In the genomic region with DNA sequence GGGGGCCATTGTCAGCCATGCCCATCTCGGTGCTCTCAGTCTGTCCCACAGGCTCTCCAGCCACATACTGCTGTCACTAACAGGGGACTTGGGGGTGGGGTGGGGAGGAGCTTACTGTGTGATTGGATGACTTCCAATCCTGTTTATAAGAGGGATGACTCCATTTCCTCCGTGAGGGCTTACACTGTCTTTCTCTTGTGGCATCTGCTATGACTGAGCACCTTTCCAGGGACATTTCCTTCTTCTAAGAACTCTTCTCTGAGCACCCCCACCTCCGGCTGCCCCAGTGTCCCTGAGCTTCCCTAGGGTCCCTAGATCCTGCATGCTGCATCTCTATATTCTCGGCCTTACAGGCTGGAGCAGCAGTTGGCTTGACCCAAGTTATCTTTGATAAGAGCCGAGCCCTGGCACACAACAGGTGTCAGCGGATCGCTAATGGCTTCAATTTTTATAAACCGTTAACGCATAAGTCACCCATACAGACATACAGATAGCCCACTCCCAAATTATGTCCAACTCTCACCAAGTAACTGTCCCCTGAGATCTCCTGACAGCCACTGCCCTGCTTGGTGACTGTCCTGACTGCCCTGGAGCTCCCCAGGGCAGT, we compare ENCODE assay signal across 16 mouse cellular contexts. TPM values are rescaled to one million over a fixed set of nuclear protein-coding genes. Genes with fewer than 3 reads are reported as not detected.
DNase-seq lines count a peak whose midpoint lies in the region; ATAC-seq and TF ChIP-seq lines count a peak whose summit lies in the region.
"Had no signal": no experiment of that assay in that cellular context is flagged by ENCODE, and none has a peak within 500 bp of the region (broad histone marks: within the 10 kb centered on the region; RNA-seq: fewer than 3 reads in every experiment).

No protein-coding gene starts in this region.

- H3K27ac ChIP-seq in kidney, embryonic 16.5 days (ENCODE audit: low read length): peak overlapping the region; percentile 23; the same call in 1 of the 2 replicates
- H3K27ac ChIP-seq: embryonic facial prominence, embryonic 15.5 days; neural tube, embryonic 12.5 days had no signal

- no peak for TF ChIP-seq CTCF in G1E (IDR thresholded peaks at IDR 0.05; ENCODE audit: low read depth, low read length)

- H3K9me3 ChIP-seq in kidney, embryonic 16.5 days (ENCODE audit: low read length): no peaks in the 10 kb centered on the region
- H3K9me3 ChIP-seq in G1E (replicated peaks): no peaks in the 10 kb centered on the region
- H3K9me3 ChIP-seq: embryonic facial prominence, embryonic 15.5 days; neural tube, embryonic 12.5 days had no signal

- DNase-seq in kidney, adult 9 months: no peak
- DNase-seq in A20 (ENCODE audit: low read depth, low spot score) (peak; percentile 16), G1E (ENCODE audit: low spot score) (peak; percentile 77)
- DNase-seq in induced T-regulatory cell, adult 2 months (ENCODE audit: low read depth): peak; percentile 68
- DNase-seq in right cerebral cortex, postnatal 14 days: no peak
- no peak for DNase-seq in layer of hippocampus, adult 9-11 months
- DNase-seq: adrenal gland, postnatal 14 days; cerebellum, adult 9-10 months; gastrocnemius, postnatal 10 days; kidney, adult 2 months; lung, adult 18-20 months had no signal

- ATAC-seq in kidney, embryonic 16.5 days (ENCODE audit: low FRiP score, low TSS enrichment): no peak
- ATAC-seq in G1E (ENCODE audit: extremely low read depth, insufficient number of reproducible peaks, low FRiP score, poor library complexity, severe bottlenecking): no peak
- ATAC-seq: Patski had no signal

- no peaks in the 10 kb centered on the region for H3K27me3 ChIP-seq in kidney, embryonic 16.5 days (ENCODE audit: insufficient read depth, low read length)
- no peaks in the 10 kb centered on the region for H3K27me3 ChIP-seq in G1E (ENCODE audit: insufficient read depth, low read length)
- H3K27me3 ChIP-seq: embryonic facial prominence, embryonic 15.5 days; neural tube, embryonic 12.5 days; Patski had no signal

- H3K4me1 ChIP-seq in kidney, embryonic 16.5 days (ENCODE audit: insufficient read depth, low read length): peaks cover 19% of the 10 kb centered on the region
- H3K4me1 ChIP-seq in G1E (ENCODE audit: insufficient read depth, low read depth, low read length): peaks cover 94% of the 10 kb centered on the region

- WGBS in kidney, embryonic 16.5 days: 61% methylated on average over 9 of the region's 9 CpGs

- no peak overlapping the region for H3K4me2 ChIP-seq in kidney, embryonic 16.5 days (replicated peaks; ENCODE audit: low read depth, low read length)
- H3K4me2 ChIP-seq: embryonic facial prominence, embryonic 15.5 days; neural tube, embryonic 12.5 days had no signal

- H3K4me3 ChIP-seq in kidney, embryonic 16.5 days (ENCODE audit: low read length): no peak overlapping the region
- H3K4me3 ChIP-seq in G1E (ENCODE audit: low read depth, low read length): peak overlapping the region; percentile 63; the same call in 1 of the 2 replicates
- H3K4me3 ChIP-seq: embryonic facial prominence, embryonic 15.5 days; neural tube, embryonic 12.5 days had no signal

- no peak overlapping the region for H3K9ac ChIP-seq in kidney, embryonic 16.5 days (replicated peaks; ENCODE audit: low read length)
- H3K9ac ChIP-seq: embryonic facial prominence, embryonic 15.5 days had no signal

- H3K36me3 ChIP-seq in kidney, embryonic 16.5 days (ENCODE audit: insufficient read depth, low read length): no peaks in the 10 kb centered on the region
- H3K36me3 ChIP-seq in G1E (replicated peaks): peaks cover 97% of the 10 kb centered on the region
- H3K36me3 ChIP-seq: embryonic facial prominence, embryonic 15.5 days; neural tube, embryonic 12.5 days had no signal

RNA-seq across cellular contexts. Expression of a gene that starts 6.9 kb away (rescaled TPM):
- 21.6 and 25.9 TPM in 2 replicates for polyA plus RNA-seq in kidney, embryonic 16.5 days (2015; fragmentation: Nextera tagmentation; extraction: Ambion mirVana)
- total RNA-seq in G1E (2014; fragmentation: Nextera tagmentation): 717 and 822 TPM in 2 replicates
- 184 and 222 TPM in 2 replicates for total RNA-seq in G1E (2017)
- polyA plus RNA-seq in G1E (2012): 540 and 565 TPM in 2 replicates
- polyA plus RNA-seq: Patski had no signal

RNA-seq across cellular contexts. Expression of a gene that starts 24.3 kb away (rescaled TPM):
- 0.52 and 0.59 TPM in 2 replicates for polyA plus RNA-seq in kidney, embryonic 16.5 days (2015; fragmentation: Nextera tagmentation; extraction: Ambion mirVana)
- total RNA-seq in G1E (2014; fragmentation: Nextera tagmentation): 0.98 TPM in 1 of 2 replicates, not detected in the other
- 0.60 and 1.1 TPM in 2 replicates for total RNA-seq in G1E (2017)
- polyA plus RNA-seq in G1E (2012): 0.30 and 0.79 TPM in 2 replicates
- total RNA-seq: adrenal gland, postnatal 14 days had no signal
- polyA plus RNA-seq: Patski; testis, adult 2 months had no signal

Comparison
In these comparisons a context has a peak if more than half of its experiments do, and no peak if none do; other contexts are left out.
1. DNase-seq: peak in A20 (single experiment), G1E (single experiment) and induced T-regulatory cell, adult 2 months (single experiment); none in kidney, adult 9 months (single experiment), right cerebral cortex, postnatal 14 days (single experiment) and layer of hippocampus, adult 9-11 months (single experiment).
2. RNA of a gene that starts 6.9 kb away (polyA plus RNA-seq): 540 to 565 TPM in G1E; 21.6 to 25.9 TPM in kidney, embryonic 16.5 days; every median in the first group is over 10 times any median in the second.